ENCODE assay signal across 12 mouse cellular contexts in genomic region chr5:31887590-31887989, GRCm38 (mm10).
DNase-seq lines count a peak whose midpoint lies in the region; ATAC-seq and TF ChIP-seq lines count a peak whose summit lies in the region.
"Had no signal": no experiment of that assay in that cellular context is flagged by ENCODE, and none has a peak within 500 bp of the region (broad histone marks: within the 10 kb centered on the region; RNA-seq: fewer than 3 reads in every experiment).

No protein-coding gene starts in this region.

- no peak overlapping the region for H3K4me3 ChIP-seq in heart, embryonic 16.5 days (ENCODE audit: low read length)
- no peak overlapping the region for H3K4me3 ChIP-seq in liver, postnatal 0 days (ENCODE audit: low read depth, low read length)
- H3K4me3 ChIP-seq in stomach, embryonic 14.5 days (ENCODE audit: low read depth, low read length) = no peak overlapping the region
- H3K4me3 ChIP-seq: erythroblast, embryonic 14.5 days; hindbrain, embryonic 10.5 days; kidney, embryonic 15.5 days had no signal

- no peak overlapping the region for H3K9ac ChIP-seq in heart, embryonic 16.5 days (ENCODE audit: low read length)
- H3K9ac ChIP-seq in liver, postnatal 0 days (replicated peaks) = no peak overlapping the region
- H3K9ac ChIP-seq in stomach, embryonic 14.5 days (replicated peaks; ENCODE audit: low read depth, low read length) = no peak overlapping the region
- H3K9ac ChIP-seq: kidney, embryonic 15.5 days had no signal

- no peaks in the 10 kb centered on the region for H3K36me3 ChIP-seq in heart, embryonic 16.5 days (ENCODE audit: control insufficient read depth, insufficient read depth)
- no peaks in the 10 kb centered on the region for H3K36me3 ChIP-seq in liver, postnatal 0 days (replicated peaks; ENCODE audit: insufficient read depth, low read length)
- no peaks in the 10 kb centered on the region for H3K36me3 ChIP-seq in stomach, embryonic 14.5 days (ENCODE audit: control insufficient read depth, insufficient read depth, low read length)
- H3K36me3 ChIP-seq: hindbrain, embryonic 10.5 days; kidney, embryonic 15.5 days had no signal

- H3K4me1 ChIP-seq in heart, embryonic 16.5 days (ENCODE audit: control insufficient read depth, insufficient read depth, low read length) = peaks cover 3% of the 10 kb centered on the region
- peaks cover 4% of the 10 kb centered on the region for H3K4me1 ChIP-seq in liver, postnatal 0 days (ENCODE audit: insufficient read depth)
- peaks cover 3% of the 10 kb centered on the region; the same call in 1 of the 2 replicates for H3K4me1 ChIP-seq in stomach, embryonic 14.5 days (ENCODE audit: control insufficient read depth, insufficient read depth, low read length)
- H3K4me1 ChIP-seq: hindbrain, embryonic 10.5 days had no signal

- H3K4me2 ChIP-seq in heart, embryonic 16.5 days (ENCODE audit: low read depth, low read length) = no peak overlapping the region
- 0 out of 2 replicates have a peak overlapping the region, but pooled peaks have one; percentile 19 for H3K4me2 ChIP-seq in liver, postnatal 0 days (ENCODE audit: low read depth, low read length)
- H3K4me2 ChIP-seq in stomach, embryonic 14.5 days (replicated peaks; ENCODE audit: low read depth, low read length) = no peak overlapping the region
- H3K4me2 ChIP-seq: kidney, embryonic 15.5 days had no signal

- no peak for DNase-seq in heart, postnatal 25 days (ENCODE audit: low spot score)
- peak; percentile 27 for DNase-seq in CD4-positive helper T cell, adult 2 months (ENCODE audit: low read depth, low spot score)
- no peak for DNase-seq in liver, postnatal 0 days
- DNase-seq in cerebellum, postnatal 36 days = no peak
- no peak for DNase-seq in frontal cortex, adult 2 months (ENCODE audit: extremely low spot score in 1 of 2, low spot score in 1 of 2)
- DNase-seq: cerebellum, adult 8-10 months had no signal

- WGBS in heart, embryonic 16.5 days = 52% methylated on average over 5 of the region's 5 CpGs
- WGBS in liver, postnatal 0 days (ENCODE audit: insufficient replicate concordance) = 20% methylated on average over 5 of the region's 5 CpGs
- 66% methylated on average over 5 of the region's 5 CpGs for WGBS in stomach, embryonic 14.5 days

- 0 out of 2 replicates have a peak overlapping the region, but pooled peaks have one; percentile 25 for H3K27ac ChIP-seq in heart, embryonic 16.5 days (ENCODE audit: low read length)
- no peak overlapping the region for H3K27ac ChIP-seq in liver, postnatal 0 days (ENCODE audit: low read depth)
- H3K27ac ChIP-seq in stomach, embryonic 14.5 days (ENCODE audit: low read length) = 0 out of 2 replicates have a peak overlapping the region, but pooled peaks have one; percentile 0
- H3K27ac ChIP-seq: hindbrain, embryonic 10.5 days had no signal

- TF ChIP-seq CTCF in liver, postnatal 0 days (IDR thresholded peaks at IDR 0.05; ENCODE audit: low read depth) = no peak

- no peaks in the 10 kb centered on the region for H3K27me3 ChIP-seq in heart, embryonic 16.5 days (ENCODE audit: control insufficient read depth, insufficient read depth, low read length)
- H3K27me3 ChIP-seq in liver, postnatal 0 days (ENCODE audit: insufficient read depth, low read length) = no peaks in the 10 kb centered on the region
- H3K27me3 ChIP-seq in stomach, embryonic 14.5 days (ENCODE audit: control insufficient read depth, insufficient read depth, low read length) = no peaks in the 10 kb centered on the region
- H3K27me3 ChIP-seq: kidney, embryonic 15.5 days had no signal

- ATAC-seq in heart, embryonic 16.5 days (replicated peaks; ENCODE audit: extremely low read depth, insufficient read depth, low FRiP score) = no peak
- no peak for ATAC-seq in liver, postnatal 0 days
- ATAC-seq in stomach, embryonic 14.5 days (ENCODE audit: insufficient number of reproducible peaks, insufficient read depth, low FRiP score, low read depth) = no peak
- ATAC-seq in erythroid progenitor cell, adult 5-6 weeks (replicated peaks; ENCODE audit: low FRiP score, poor library complexity, severe bottlenecking) = no peak

- H3K9me3 ChIP-seq in heart, embryonic 16.5 days (replicated peaks; ENCODE audit: control insufficient read depth, low read length) = no peaks in the 10 kb centered on the region
- no peaks in the 10 kb centered on the region for H3K9me3 ChIP-seq in liver, postnatal 0 days (ENCODE audit: low read length)
- no peaks in the 10 kb centered on the region for H3K9me3 ChIP-seq in stomach, embryonic 14.5 days (ENCODE audit: control insufficient read depth, low read depth, low read length)
- H3K9me3 ChIP-seq: hindbrain, embryonic 10.5 days; kidney, embryonic 15.5 days had no signal

- intact Hi-C loops in heart, postnatal 25 days (cut with DNase I) = no loop called here

- TF ChIP-seq EP300 in liver, postnatal 0 days (IDR thresholded peaks at IDR 0.05; ENCODE audit: low read depth) = no peak
